Mouse (Mus musculus) fibroblast of lung, adult 2 months (primary cell): ENCODE measurements around the gene Camkk2.

Experiments used
- DNase-seq: peaks from one replicate; pipeline ENCODE4 v3.0.0-alpha.2; 2011; ENCODE audit warnings: low read depth

Camkk2 gene

GRCm38 (mm10) chr5:122779277-122779834 is at the start of gene Camkk2:
Gene Camkk2 (minus strand): TSS chr5:122779409.
- DNase-seq, result peak; percentile 65

GRCm38 (mm10) chr5:122825099-122825498 is 45.9 kb upstream of the Camkk2 start:
- no peak for DNase-seq

- DNase-seq, result no peak
Observed at GRCm38 (mm10) chr5:122824450-122824849, 45.2 kb upstream of the Camkk2 start.

- no peak for DNase-seq
Observed at GRCm38 (mm10) chr5:122823976-122824375, 44.8 kb upstream of the Camkk2 start.

- no peak for DNase-seq
Observed at GRCm38 (mm10) chr5:122822441-122822840, 43.2 kb upstream of the Camkk2 start.

- no peak for DNase-seq
Observed at GRCm38 (mm10) chr5:122821524-122821885, 42.3 kb upstream of the Camkk2 start.

- peak; percentile 90 for DNase-seq
Observed at GRCm38 (mm10) chr5:122820777-122821523, 41.7 kb upstream of the Camkk2 start, which contains the start of gene Anapc5. Gene Anapc5 (minus strand): TSS chr5:122821339.

- DNase-seq, result no peak
Observed at GRCm38 (mm10) chr5:122812699-122813098, 33.5 kb upstream of the Camkk2 start.

GRCm38 (mm10) chr5:122811364-122812079 is 32.3 kb upstream of the Camkk2 start:
- DNase-seq, result no peak

- DNase-seq, result no peak
Observed at GRCm38 (mm10) chr5:122805503-122805902, 26.3 kb upstream of the Camkk2 start.

- no peak for DNase-seq
Observed at GRCm38 (mm10) chr5:122802706-122803105, 23.5 kb upstream of the Camkk2 start.

GRCm38 (mm10) chr5:122801684-122802083 is 22.5 kb upstream of the Camkk2 start:
- DNase-seq, result no peak

GRCm38 (mm10) chr5:122800345-122801010 is 21.3 kb upstream of the Camkk2 start:
- no peak for DNase-seq

GRCm38 (mm10) chr5:122799379-122800344 is 20.5 kb upstream of the Camkk2 start:
- no peak for DNase-seq

- no peak for DNase-seq
Observed at GRCm38 (mm10) chr5:122798557-122799378, 19.6 kb upstream of the Camkk2 start.

GRCm38 (mm10) chr5:122797866-122798265 is 18.7 kb upstream of the Camkk2 start:
- no peak for DNase-seq

- DNase-seq, result no peak
Observed at GRCm38 (mm10) chr5:122788696-122789095, 9.5 kb upstream of the Camkk2 start.

GRCm38 (mm10) chr5:122786035-122786819 is 7.0 kb upstream of the Camkk2 start:
- DNase-seq, result peak; percentile 45

GRCm38 (mm10) chr5:122783726-122784406 is 4.7 kb upstream of the Camkk2 start:
- no peak for DNase-seq
